Mouse (Mus musculus) MEL (cell line): ENCODE data around the gene Utrn. TPM values are rescaled to one million over a fixed set of nuclear protein-coding genes. Genes with fewer than 3 reads are reported as not detected.

Experiments
- DNase-seq: peaks from one replicate; pipeline ENCODE4 v3.0.0; 2011; ENCODE audit warnings: low read depth, low spot score
- H3K27ac ChIP-seq: 2 replicates; pipeline ENCODE4 v1.5.1; 2012; ENCODE audit warnings: low read depth, mild to moderate bottlenecking, control low read depth, low read length, moderate library complexity; ENCODE audit not compliant: control insufficient read depth
- H3K27me3 ChIP-seq, 2 experiments: fragments of 150-350 bp in 1 of 2; sonication (generic) in 1 of 2; 2 replicates each; pipeline ENCODE4 v1.6.1; 2012; ENCODE audit warnings: low read length in 2 of 2, mild to moderate bottlenecking in 2 of 2, improper control_type of control experiment in 1 of 2, moderate library complexity in 1 of 2; ENCODE audit not compliant: insufficient read depth in 2 of 2, control insufficient read depth in 1 of 2
- H3K36me3 ChIP-seq, 2 experiments: 2 replicates each; pipeline ENCODE4 v1.6.1; 2012 to 2014; ENCODE audit warnings: low read length in 2 of 2, improper control_type of control experiment in 1 of 2, inconsistent platforms in 1 of 2, mild to moderate bottlenecking in 1 of 2; ENCODE audit not compliant: insufficient read depth in 2 of 2, control insufficient read depth in 1 of 2
- H3K4me1 ChIP-seq, 2 experiments: fragments of 150-350 bp in 1 of 2; sonication (generic) in 1 of 2; 2 replicates each; pipeline ENCODE4 v1.6.1; 2012; ENCODE audit warnings: low read length in 2 of 2, improper control_type of control experiment in 1 of 2, mild to moderate bottlenecking in 1 of 2; ENCODE audit not compliant: insufficient read depth in 2 of 2, control insufficient read depth in 1 of 2
- H3K4me3 ChIP-seq, 2 experiments: fragments of 150-350 bp in 1 of 2; sonication (generic) in 1 of 2; 2 replicates each; pipeline ENCODE4 v1.5.1; 2012; ENCODE audit warnings: low read depth in 2 of 2, low read length in 2 of 2, mild to moderate bottlenecking in 2 of 2, moderate library complexity in 2 of 2, control low read depth in 1 of 2, improper control_type of control experiment in 1 of 2; ENCODE audit not compliant: control insufficient read depth in 1 of 2, insufficient read depth in 1 of 2
- H3K79me2 ChIP-seq: 2 replicates; pipeline ENCODE4 v1.6.1; 2012; ENCODE audit warnings: mild to moderate bottlenecking, low read length, moderate library complexity; ENCODE audit not compliant: control insufficient read depth, poor library complexity, insufficient read depth
- H3K9ac ChIP-seq: 2 replicates; pipeline ENCODE4 v1.6.1; 2012; ENCODE audit warnings: low read depth, mild to moderate bottlenecking, control low read depth, low read length, moderate library complexity; ENCODE audit not compliant: control insufficient read depth, poor library complexity, severe bottlenecking
- H3K9me3 ChIP-seq: fragments of 150-350 bp; sonication (generic); replicated peaks from 2 replicates; pipeline ENCODE4 v1.6.1; 2012; ENCODE audit warnings: mild to moderate bottlenecking, low read length, improper control_type of control experiment, moderate library complexity; ENCODE audit not compliant: insufficient read depth
- BHLHE40 ChIP-seq: IDR thresholded peaks from 2 replicates; pipeline ENCODE4 v1.6.1; 2012; ENCODE audit warnings: low read depth, mild to moderate bottlenecking, inconsistent platforms, low read length, improper control_type of control experiment, borderline replicate concordance
- CHD2 ChIP-seq: IDR thresholded peaks from 2 replicates; pipeline ENCODE4 v1.6.1; 2011; ENCODE audit warnings: low read length, improper control_type of control experiment
- CTCF ChIP-seq, 3 experiments: IDR thresholded peaks in 2 of 3; conservative IDR thresholded peaks in 1 of 3; 2 replicates each; pipeline ENCODE4 v1.5.1; 2011 to 2012; ENCODE audit warnings: low read length in 3 of 3, low read depth in 2 of 3, mild to moderate bottlenecking in 2 of 3, improper control_type of control experiment in 1 of 3, inconsistent platforms in 1 of 3, mixed read lengths in 1 of 3, moderate library complexity in 1 of 3; ENCODE audit not compliant: control insufficient read depth in 1 of 3, insufficient read depth in 1 of 3, poor library complexity in 1 of 3, severe bottlenecking in 1 of 3
- E2F4 ChIP-seq: IDR thresholded peaks from 2 replicates; pipeline ENCODE4 v1.6.1; 2011; ENCODE audit warnings: low read depth, low read length, improper control_type of control experiment, borderline replicate concordance
- ETS1 ChIP-seq: IDR thresholded peaks from 2 replicates; pipeline ENCODE4 v1.6.1; 2012; ENCODE audit warnings: low read depth, mild to moderate bottlenecking, inconsistent platforms, low read length, improper control_type of control experiment, moderate library complexity
- HCFC1 ChIP-seq: IDR thresholded peaks from 2 replicates; pipeline ENCODE4 v1.6.1; 2012; ENCODE audit warnings: low read depth, mild to moderate bottlenecking, inconsistent platforms, low read length, improper control_type of control experiment, moderate library complexity
- KAT2A ChIP-seq: conservative IDR thresholded peaks from 2 replicates; pipeline ENCODE4 v1.6.1; 2012; ENCODE audit warnings: low read depth, low read length, improper control_type of control experiment, inconsistent platforms
- MEF2A ChIP-seq: IDR thresholded peaks from 2 replicates; pipeline ENCODE4 v1.6.1; 2014; ENCODE audit warnings: low read depth, mild to moderate bottlenecking, inconsistent platforms, low read length, improper control_type of control experiment; ENCODE audit not compliant: poor library complexity, insufficient replicate concordance, severe bottlenecking; ENCODE audit errors: extremely low read depth
- MXI1 ChIP-seq: IDR thresholded peaks from 2 replicates; pipeline ENCODE4 v1.6.1; 2011; ENCODE audit warnings: mild to moderate bottlenecking, low read depth, low read length, improper control_type of control experiment
- MYC ChIP-seq: IDR thresholded peaks from 2 replicates; pipeline ENCODE4 v1.6.1; 2011; ENCODE audit warnings: low read depth, mild to moderate bottlenecking, low read length, improper control_type of control experiment, moderate library complexity
- NELFE ChIP-seq: IDR thresholded peaks from 2 replicates; pipeline ENCODE4 v1.6.1; 2011; ENCODE audit warnings: low read depth, low read length, improper control_type of control experiment
- POLR2AphosphoS5 ChIP-seq: IDR thresholded peaks from 2 replicates; pipeline ENCODE4 v1.6.1; 2012; ENCODE audit warnings: low read depth, borderline replicate concordance, mild to moderate bottlenecking, inconsistent platforms, low read length, moderate library complexity, mixed read lengths
- RAD21 ChIP-seq: IDR thresholded peaks from 2 replicates; pipeline ENCODE4 v1.6.1; 2011; ENCODE audit warnings: mild to moderate bottlenecking, low read depth, low read length, improper control_type of control experiment
- RCOR1 ChIP-seq: IDR thresholded peaks from 2 replicates; pipeline ENCODE4 v1.6.1; 2012; ENCODE audit warnings: low read depth, mild to moderate bottlenecking, inconsistent platforms, low read length, improper control_type of control experiment
- SIN3A ChIP-seq: IDR thresholded peaks from 2 replicates; pipeline ENCODE4 v1.6.1; 2012; ENCODE audit warnings: low read length, improper control_type of control experiment, inconsistent platforms
- TAL1 ChIP-seq: IDR thresholded peaks from 2 replicates; pipeline ENCODE4 v1.6.1; 2012; ENCODE audit warnings: mild to moderate bottlenecking, inconsistent platforms, low read length, moderate library complexity, mixed read lengths
- TBP ChIP-seq: IDR thresholded peaks from 2 replicates; pipeline ENCODE4 v1.8.0; 2011; ENCODE audit warnings: low read depth, low read length, improper control_type of control experiment
- TCF12 ChIP-seq: IDR thresholded peaks from 2 replicates; pipeline ENCODE4 v1.6.1; 2014; ENCODE audit warnings: low read depth, mild to moderate bottlenecking, inconsistent platforms, low read length, improper control_type of control experiment, moderate library complexity
- UBTF ChIP-seq: IDR thresholded peaks from 2 replicates; pipeline ENCODE4 v1.6.1; 2012; ENCODE audit warnings: low read depth, mild to moderate bottlenecking, inconsistent platforms, low read length, improper control_type of control experiment, moderate library complexity, borderline replicate concordance; ENCODE audit not compliant: insufficient read depth
- USF1 ChIP-seq: IDR thresholded peaks from 2 replicates; pipeline ENCODE4 v1.6.1; 2014; ENCODE audit warnings: low read depth, mild to moderate bottlenecking, inconsistent platforms, low read length, improper control_type of control experiment, moderate library complexity
- polyA plus RNA-seq, 2 experiments: library from polyadenylated mRNA; stranded (reverse) in 1 of 2; unstranded in 1 of 2; fragments of >175 nt in 1 of 2; fragments of >200 nt in 1 of 2; gene quantifications; 2 replicates each; pipeline versions ENCODE4 v1.2.1 to v1.2.4; 2012; ENCODE audit warnings: low replicate concordance in 2 of 2, low read depth in 1 of 2; ENCODE audit not compliant: insufficient read length in 2 of 2, insufficient read depth in 1 of 2, missing spikeins in 1 of 2
- total RNA-seq: library from RNA; depleted of rRNA; stranded (reverse); fragments of 300-350 nt; gene quantifications from 2 replicates; pipeline ENCODE4 v1.2.3, GENCODE M21; 2012

Gene Utrn
- total and polyA plus RNA-seq, 3 experiments = 2.3 to 4.3 TPM; not detected in 1

DNA sequence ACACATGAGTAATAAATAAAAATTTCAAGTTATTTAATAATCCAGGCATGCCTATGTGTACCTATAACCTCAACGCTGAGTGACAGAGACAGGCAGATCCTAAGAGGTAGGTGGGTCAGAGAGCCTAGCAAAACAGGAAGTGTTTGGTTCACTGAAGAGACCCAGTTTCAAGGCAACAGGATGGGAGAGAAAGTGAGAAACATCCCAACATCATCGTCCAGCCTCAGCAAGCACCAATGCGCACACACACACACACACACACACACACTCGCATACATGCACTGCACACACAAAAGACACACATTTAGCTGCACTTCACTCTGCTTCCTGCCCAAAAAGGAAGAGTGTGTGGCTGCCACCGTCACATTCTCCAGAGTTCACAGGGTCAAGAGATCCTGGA lies 27.7 kb downstream of the Utrn start:
- no peaks in the 10 kb centered on the region for H3K9me3 ChIP-seq
- H3K9ac ChIP-seq = no peak overlapping the region
- no peak overlapping the region for H3K27ac ChIP-seq
- no peaks in the 10 kb centered on the region for H3K27me3 ChIP-seq
- H3K79me2 ChIP-seq = no peaks in the 10 kb centered on the region
- no peaks in the 10 kb centered on the region for H3K4me1 ChIP-seq
- H3K36me3 ChIP-seq = no peaks in the 10 kb centered on the region
- no peak for DNase-seq
- no peak overlapping the region for H3K4me3 ChIP-seq
- no peak for TF ChIP-seq TBP
- no peak for TF ChIP-seq UBTF
- no peak for TF ChIP-seq SIN3A
- no peak for TF ChIP-seq RCOR1
- no peak for TF ChIP-seq E2F4
- no peak for TF ChIP-seq POLR2AphosphoS5
- no peak for TF ChIP-seq TCF12
- TF ChIP-seq CTCF (IDR thresholded peaks at IDR 0.05 in 2 of 3, conservative IDR thresholded peaks at IDR 0.05 in 1 of 3; ENCODE audit: control insufficient read depth in 1 of 3, insufficient read depth in 1 of 3, low read depth in 2 of 3, low read length in 3 of 3, poor library complexity in 1 of 3, severe bottlenecking in 1 of 3) = no peak
- no peak for TF ChIP-seq KAT2A
- no peak for TF ChIP-seq TAL1
- TF ChIP-seq MEF2A = no peak
- TF ChIP-seq MYC = no peak
- TF ChIP-seq MXI1 = no peak
- no peak for TF ChIP-seq RAD21
- TF ChIP-seq, all 39 proteins: peak for 0

DNA sequence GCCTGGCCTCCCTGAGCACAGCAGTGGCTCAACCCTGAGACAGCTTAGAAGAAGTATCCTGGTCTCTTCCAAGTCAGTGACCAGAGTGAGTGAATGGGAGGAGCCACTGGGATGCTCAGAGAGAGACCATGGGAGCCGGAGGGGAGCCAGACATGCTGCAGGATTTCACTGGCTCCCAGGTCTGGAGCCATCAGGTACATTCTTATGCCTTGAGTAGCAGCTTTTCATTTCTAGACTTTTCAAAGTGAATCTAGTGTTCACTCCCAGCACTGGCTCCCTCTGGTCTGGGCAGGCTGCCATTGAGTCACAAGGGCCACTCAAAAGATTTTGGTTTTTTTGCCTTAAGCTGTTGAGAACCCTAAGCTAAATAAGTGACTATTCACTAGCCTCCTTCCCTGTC lies 31.5 kb downstream of the Utrn start:
- Histone ChIP-seq H3K9me3 (no peaks in the 10 kb centered on the region), H3K79me2 (no peaks in the 10 kb centered on the region), H3K27ac (no peak overlapping the region), H3K36me3 (no peaks in the 10 kb centered on the region), H3K27me3 (no peaks in the 10 kb centered on the region), H3K9ac (no peak overlapping the region), H3K4me1 (peaks cover 0 to under 1% of the 10 kb centered on the region in 2 experiments; a peak in 1 of 4 replicates), H3K4me3 (no peak overlapping the region)
- TF ChIP-seq TAL1 = no peak
- TF ChIP-seq ETS1 = no peak
- TF ChIP-seq RAD21 = no peak
- TF ChIP-seq HCFC1 = no peak
- no peak for TF ChIP-seq BHLHE40
- TF ChIP-seq USF1 = no peak
- no peak for TF ChIP-seq CHD2
- TF ChIP-seq RCOR1 = no peak
- TF ChIP-seq NELFE = no peak
- DNase-seq = no peak
